Mouse (Mus musculus) retina, adult 2 months (tissue): ENCODE measurements at regions not wholly inside any gene's neighbourhood (a gene's known extent, or its start where the extent isn't known, plus 50 kb on each side); places are given as distances from the start of the nearest gene placed in this dataset.

Experiments
- DNase-seq: peaks from one replicate; pipeline ENCODE4 v3.0.0-alpha.2; 2012; ENCODE audit warnings: low read depth, low spot score

GRCm38 (mm10) chr19:15851622-15852021, 95.5 kb downstream of the Psat1 start:
- DNase-seq = no peak

- DNase-seq = no peak
Observed at GRCm38 (mm10) chr19:15850722-15851121, 96.4 kb downstream of the Psat1 start.

GRCm38 (mm10) chr19:15849235-15849634, 97.9 kb downstream of the Psat1 start:
- DNase-seq = no peak

GRCm38 (mm10) chr19:15838327-15838726, 108.8 kb downstream of the Psat1 start:
- DNase-seq = no peak

GRCm38 (mm10) chr19:15837715-15838175, 109.4 kb downstream of the Psat1 start:
- DNase-seq = no peak

- no peak for DNase-seq
Observed at GRCm38 (mm10) chr19:15836956-15837714, 110.0 kb downstream of the Psat1 start.

GRCm38 (mm10) chr19:15836201-15836955, 110.8 kb downstream of the Psat1 start:
- DNase-seq = no peak

DNA sequence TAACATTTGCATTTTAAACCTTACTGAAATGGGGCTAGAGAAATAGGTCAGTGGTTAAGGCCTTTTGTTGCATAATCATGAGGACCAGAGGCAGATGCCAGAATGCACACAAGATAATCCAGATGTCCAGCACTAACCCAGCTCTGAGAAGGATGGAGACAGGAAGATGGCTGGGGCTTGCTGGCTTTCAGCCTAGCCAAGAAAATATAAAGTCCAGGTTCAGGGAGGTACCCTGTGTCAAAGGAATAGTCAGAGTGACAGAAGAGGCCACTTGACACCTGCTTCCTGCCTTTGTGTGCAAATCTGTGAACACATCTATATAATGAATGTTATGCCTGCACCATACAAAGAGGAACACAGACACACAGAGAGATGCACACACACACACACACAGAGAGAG, 116.8 kb downstream of the Psat1 start:
- DNase-seq = no peak

DNA sequence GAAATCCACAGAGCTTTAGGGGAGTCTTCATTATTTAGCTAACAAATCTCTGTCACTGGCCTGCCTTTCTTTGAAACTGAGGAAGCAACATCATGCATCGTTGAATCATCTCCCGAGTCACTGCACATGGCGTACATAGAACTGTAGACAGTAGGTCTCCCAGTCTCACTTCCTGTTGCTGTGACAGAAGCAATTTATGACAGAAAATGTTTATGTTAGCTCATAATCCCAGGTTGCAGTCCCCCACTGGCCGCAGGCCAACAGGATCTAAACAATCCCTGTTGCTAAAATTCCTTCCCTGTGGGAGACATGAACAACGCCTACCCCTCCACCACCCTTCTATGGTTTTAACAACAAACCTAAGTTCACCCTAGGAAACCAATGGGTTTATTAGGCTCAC, 118.0 kb downstream of the Psat1 start:
- no peak for DNase-seq

DNA sequence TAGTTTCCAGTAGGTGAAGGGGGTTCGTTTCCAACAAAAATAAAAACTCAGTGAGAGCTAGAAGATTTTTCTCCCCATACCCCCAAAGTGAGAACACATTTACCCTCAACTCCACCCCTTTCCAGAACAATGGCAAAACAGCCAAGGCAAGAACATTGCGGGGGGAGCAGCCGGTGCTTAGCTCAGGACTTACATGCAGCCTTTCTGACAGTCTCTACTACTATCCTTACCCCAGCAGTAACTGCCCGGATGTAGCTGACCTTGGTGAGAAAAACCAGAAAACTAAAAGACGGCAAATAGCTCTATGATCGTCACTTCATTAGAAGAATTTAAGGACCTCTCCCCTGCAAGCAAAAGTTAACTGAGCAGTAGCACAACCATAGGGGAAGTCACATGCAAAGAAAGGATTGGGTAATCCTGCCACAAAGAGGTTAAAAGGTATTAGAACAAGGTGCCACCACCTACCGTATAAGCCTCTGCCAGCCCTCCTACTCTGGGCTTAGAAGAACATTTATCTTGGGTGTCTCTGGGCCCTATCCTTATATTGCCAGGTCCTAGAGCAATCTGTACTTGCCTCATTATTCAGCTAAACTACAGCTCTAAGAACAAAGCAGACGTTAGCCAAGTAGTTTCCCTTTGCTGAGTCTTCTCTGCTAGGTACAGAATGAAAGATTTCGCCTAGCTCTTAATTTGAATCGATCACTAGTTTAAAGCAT, 119.0 kb downstream of the Psat1 start:
- DNase-seq = no peak

DNA sequence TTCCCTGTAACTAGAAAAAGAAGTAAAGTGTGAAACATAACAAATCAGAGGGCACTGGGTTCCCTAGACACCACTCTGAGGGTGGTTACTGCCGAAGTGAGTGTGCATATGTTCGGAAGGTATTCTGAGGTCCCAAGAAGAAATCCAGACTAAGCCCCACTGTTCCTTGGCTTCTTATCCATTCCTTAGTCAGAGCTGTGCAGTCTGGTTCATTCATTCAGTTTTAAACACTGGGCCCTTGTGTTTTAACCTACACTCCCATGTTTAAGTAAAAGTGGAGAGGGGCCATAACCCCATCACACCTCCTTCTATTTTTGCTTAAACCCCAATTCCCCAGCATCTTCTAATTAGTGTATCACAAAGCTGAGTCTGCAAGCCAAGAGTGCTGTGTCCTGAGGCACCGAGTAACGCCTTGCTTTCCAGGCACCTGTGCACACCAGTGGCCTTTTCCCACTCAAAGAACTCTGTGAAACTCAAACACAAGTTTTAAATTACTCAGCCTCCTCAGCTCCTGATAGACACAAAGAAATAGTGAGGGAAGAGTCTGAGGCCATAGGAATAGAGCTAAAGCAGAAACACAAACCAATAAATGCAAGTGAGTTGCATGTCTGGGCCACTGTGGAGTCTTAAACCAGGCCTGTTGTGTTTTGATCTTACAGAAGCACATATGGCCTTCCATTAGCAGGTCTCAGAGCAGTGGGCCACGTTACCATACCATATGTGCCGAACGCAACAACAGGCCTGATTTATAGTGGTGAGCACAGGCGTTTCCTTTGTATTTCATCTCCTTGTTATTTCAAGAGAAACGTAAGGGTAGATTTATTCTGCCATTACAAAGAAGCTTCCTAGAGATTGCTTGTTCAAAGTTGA, 119.8 kb downstream of the Psat1 start:
- no peak for DNase-seq

DNA sequence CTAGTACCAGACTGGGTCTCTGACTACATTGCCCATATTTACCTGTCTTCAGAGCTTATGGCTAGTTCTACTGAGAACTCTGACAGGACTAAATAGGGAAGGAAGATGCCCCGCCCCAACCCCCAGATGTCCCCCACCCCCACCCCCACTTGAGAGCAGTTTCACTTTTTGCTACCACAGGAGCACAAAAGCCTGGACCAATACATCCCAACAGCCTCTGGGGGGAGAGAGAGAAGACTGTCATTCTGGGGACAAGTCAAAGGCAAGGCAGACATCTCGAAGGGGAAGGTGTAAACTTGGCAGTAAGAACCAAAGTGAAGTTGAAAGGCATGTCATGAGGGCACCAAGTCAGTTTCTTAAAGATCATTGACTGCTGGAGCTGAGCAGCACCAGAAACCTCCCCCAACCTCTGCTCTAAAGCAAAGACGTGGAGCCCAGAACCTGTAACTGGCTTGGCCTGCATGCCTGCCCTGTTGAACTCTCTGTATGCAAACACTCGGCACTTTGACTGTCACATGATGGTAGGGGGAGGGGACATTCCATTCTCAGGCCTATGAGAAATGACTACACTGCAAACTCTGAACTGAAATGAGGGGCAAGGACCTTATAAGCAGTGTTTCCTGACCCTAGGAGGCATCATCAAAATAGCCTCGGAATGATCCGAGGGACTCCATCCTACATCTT, 123.3 kb downstream of the Psat1 start:
- DNase-seq = no peak

DNA sequence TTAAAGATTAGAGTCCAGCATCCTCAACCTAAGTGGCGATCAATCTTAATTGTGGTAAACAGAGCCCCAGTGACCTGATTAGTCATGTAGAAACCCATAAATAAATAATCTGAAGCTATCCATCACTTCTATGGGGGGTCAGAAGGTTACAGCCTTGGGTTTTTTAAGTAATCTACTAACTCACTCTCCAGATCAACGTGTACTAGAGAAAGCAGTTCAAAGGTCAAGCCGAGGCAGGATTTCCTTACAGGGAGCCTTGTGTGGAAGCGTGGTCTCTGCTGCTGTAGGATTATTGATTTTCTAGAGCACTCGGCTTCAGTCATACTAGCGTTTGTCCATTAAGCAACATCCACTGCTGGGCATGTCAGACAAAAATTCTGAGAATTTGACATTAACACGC, 127.1 kb downstream of the Psat1 start:
- DNase-seq = no peak

GRCm38 (mm10) chr19:15815166-15815565, 132.0 kb downstream of the Psat1 start:
- DNase-seq = no peak

- no peak for DNase-seq
Observed at GRCm38 (mm10) chr19:15809008-15809407, 138.1 kb downstream of the Psat1 start.

GRCm38 (mm10) chr19:15807681-15808080, 139.5 kb downstream of the Psat1 start:
- DNase-seq = no peak

- no peak for DNase-seq
Observed at GRCm38 (mm10) chr19:15803131-15803889, 143.8 kb downstream of the Psat1 start.

- no peak for DNase-seq
Observed at GRCm38 (mm10) chr19:15802641-15803040, 144.5 kb downstream of the Psat1 start.

DNA sequence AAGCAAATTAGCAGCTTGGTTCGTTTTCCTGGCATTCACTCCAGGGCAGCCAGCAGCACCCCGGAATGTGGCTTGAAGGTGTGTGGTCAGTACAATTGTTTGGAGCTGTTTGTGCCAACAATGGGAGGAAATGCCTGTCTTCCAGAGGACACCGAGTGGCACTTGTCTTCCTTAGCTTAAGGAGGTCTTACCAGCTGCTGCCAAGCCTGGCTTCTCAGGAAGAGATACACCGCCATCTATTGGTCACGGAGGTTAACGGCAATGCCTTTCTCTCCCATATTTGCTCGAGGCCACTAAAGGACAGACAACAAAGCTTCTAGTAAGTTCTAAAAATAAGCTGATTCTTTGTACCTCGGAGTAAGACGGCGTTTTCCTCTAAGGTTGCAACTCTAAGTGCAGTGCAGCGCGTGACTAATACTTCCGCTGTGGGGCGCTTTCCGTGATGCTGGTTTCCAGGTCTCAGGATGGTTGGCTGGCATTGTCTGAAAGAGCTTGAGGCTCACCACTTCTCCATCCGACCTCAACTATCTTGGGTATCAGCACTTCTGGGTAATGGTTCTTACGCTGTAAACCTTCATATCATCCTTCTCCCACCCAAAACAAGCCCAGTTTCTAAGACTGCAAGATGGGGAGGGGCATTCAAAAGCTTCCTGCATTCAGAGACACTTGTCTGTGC, 145.2 kb downstream of the Psat1 start:
- peak; percentile 61 for DNase-seq
